Mouse (Mus musculus) myocyte (in vitro differentiated cells): ENCODE measurements around the gene Gpc1.

Experiments used
- E2F4 ChIP-seq: IDR thresholded peaks from one replicate; pipeline ENCODE4 v1.6.1; 2011; ENCODE audit warnings: mild to moderate bottlenecking, control low read depth, moderate library complexity; ENCODE audit not compliant: insufficient read depth
- POLR2A ChIP-seq: IDR thresholded peaks from one replicate; pipeline ENCODE4 v1.6.1; 2011; ENCODE audit warnings: low read depth, mild to moderate bottlenecking, control low read depth, moderate library complexity; ENCODE audit not compliant: insufficient read length
- USF1 ChIP-seq: IDR thresholded peaks from one replicate; pipeline ENCODE4 v1.6.1; 2011; ENCODE audit warnings: low read depth, mild to moderate bottlenecking, control low read depth, moderate library complexity

DNA sequence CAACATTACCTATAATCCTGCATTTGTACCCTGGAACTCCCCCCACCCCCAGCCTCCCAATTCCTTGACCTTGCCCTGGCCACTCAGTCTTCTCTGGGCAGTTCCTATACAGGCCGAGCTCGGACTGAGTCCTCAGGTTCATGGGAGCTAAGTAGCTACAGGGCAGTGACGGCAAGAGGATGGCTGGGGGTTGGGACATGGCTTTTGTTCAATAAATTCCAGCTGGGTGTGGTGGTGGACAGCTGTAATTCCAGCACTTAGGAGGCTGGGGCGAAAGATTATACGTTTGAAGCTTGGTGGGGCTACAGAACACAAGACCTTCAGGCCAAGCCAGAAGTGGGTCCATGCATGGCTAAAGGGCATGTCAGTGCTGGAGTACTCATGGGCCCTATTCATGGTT, 48.7 kb downstream of the Gpc1 start:
- no peak for TF ChIP-seq POLR2A
- TF ChIP-seq E2F4, result no peak
- TF ChIP-seq USF1, result no peak
